Mouse (Mus musculus): ENCODE results near the gene Gm20708. TPM values are rescaled to one million over a fixed set of nuclear protein-coding genes. Genes with fewer than 3 reads are reported as not detected.
A peak's percentile ranks its signal among the peaks of the same experiment; 100 is the strongest.

Gene Gm20708
- polyA plus RNA-seq, 1 experiment from 2014 or later: 0.18 TPM

DNA sequence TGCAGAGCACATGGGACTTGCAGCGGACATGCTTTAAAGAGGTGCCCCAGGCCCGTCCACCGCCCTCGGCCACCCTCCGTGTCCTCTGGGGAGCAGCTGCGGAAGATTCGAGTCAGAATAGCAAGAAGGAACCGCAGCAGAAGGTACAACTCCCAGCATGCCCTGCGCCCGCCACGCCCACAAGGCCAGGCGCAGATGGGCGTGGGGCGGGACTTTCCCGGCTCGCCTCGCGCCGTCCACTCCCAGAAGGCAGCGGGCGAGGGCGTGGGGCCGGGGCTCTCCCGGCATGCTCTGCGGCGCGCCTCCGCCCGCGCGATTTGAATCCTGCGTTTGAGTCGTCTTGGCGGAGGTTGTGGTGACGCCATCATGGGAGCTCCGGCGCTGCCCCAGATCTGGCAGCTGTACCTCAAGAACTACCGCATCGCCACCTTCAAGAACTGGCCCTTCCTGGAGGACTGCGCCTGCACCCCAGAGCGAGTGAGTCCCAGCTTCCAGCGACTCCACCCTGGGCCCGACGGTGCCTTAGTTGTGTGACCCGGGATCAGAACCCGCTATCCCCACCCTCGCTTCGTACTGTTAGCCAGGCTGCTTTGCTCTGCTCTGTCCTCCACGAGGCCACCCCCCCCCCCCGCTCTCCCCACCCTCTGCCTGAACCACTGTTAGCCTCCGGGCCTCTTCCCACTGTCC is 39.7 kb downstream of the Gm20708 start, which contains the start of gene Birc5:
TSS of gene Birc5 (plus strand) at position 267 of the 687 bp plus-strand sequence.
- Histone ChIP-seq H3K4me1 (replicated peaks; ENCODE audit: control insufficient read depth, insufficient read depth) (peaks cover 9% of the 10 kb centered on the region; the same call in 1 of the 2 replicates), H3K27me3 (ENCODE audit: control insufficient read depth, insufficient read depth, low read length) (no peaks in the 10 kb centered on the region), H3K27ac (replicated peaks) (peak within 1 kb of the TSS; percentile 96), H3K36me3 (ENCODE audit: control insufficient read depth, insufficient read depth, low read length) (no peaks in the 10 kb centered on the region), H3K4me2 (replicated peaks; ENCODE audit: low read depth) (peak within 1 kb of the TSS; percentile 89), H3K9ac (ENCODE audit: low read length) (peak within 1 kb of the TSS; percentile 80), H3K4me3 (ENCODE audit: low read depth, low read length) (peak within 1 kb of the TSS; percentile 61), H3K9me3 (ENCODE audit: control insufficient read depth, low read length) (no peaks in the 10 kb centered on the region)
- ATAC-seq (ENCODE audit: low FRiP score, low TSS enrichment) (peak; percentile 93), DNase-seq (ENCODE audit: low spot score) (peak; percentile 98)
- WGBS: 0% methylated on average over 51 of the region's 51 CpGs
- TF ChIP-seq CTCF (IDR thresholded peaks at IDR 0.05; ENCODE audit: low read depth): no peak; the same call in 1 of the 2 replicates
- TF ChIP-seq EP300 (optimal IDR thresholded peaks at IDR 0.05): no peak

GRCm38 (mm10) chr11:117852875-117853274 is 43.4 kb downstream of the Gm20708 start:
- H3K27ac ChIP-seq (replicated peaks): no peak overlapping the region
- peaks cover 9% of the 10 kb centered on the region; the same call in 1 of the 2 replicates for H3K4me1 ChIP-seq (replicated peaks; ENCODE audit: control insufficient read depth, insufficient read depth)
- DNase-seq (ENCODE audit: low spot score) (no peak), ATAC-seq (ENCODE audit: low FRiP score, low TSS enrichment) (no peak)
- H3K9ac ChIP-seq (ENCODE audit: low read length): no peak overlapping the region
- 75% methylated on average over 3 of the region's 3 CpGs for WGBS
- no peaks in the 10 kb centered on the region for H3K9me3 ChIP-seq (ENCODE audit: control insufficient read depth, low read length)
- H3K4me3 ChIP-seq (ENCODE audit: low read depth, low read length): no peak overlapping the region
- no peak overlapping the region for H3K4me2 ChIP-seq (replicated peaks; ENCODE audit: low read depth)
- no peaks in the 10 kb centered on the region for H3K27me3 ChIP-seq (ENCODE audit: control insufficient read depth, insufficient read depth, low read length)
- TF ChIP-seq CTCF (IDR thresholded peaks at IDR 0.05; ENCODE audit: low read depth) (no peak), EP300 (optimal IDR thresholded peaks at IDR 0.05) (no peak)
- no peaks in the 10 kb centered on the region; the same call in 1 of the 2 replicates for H3K36me3 ChIP-seq (ENCODE audit: control insufficient read depth, insufficient read depth, low read length)

DNA sequence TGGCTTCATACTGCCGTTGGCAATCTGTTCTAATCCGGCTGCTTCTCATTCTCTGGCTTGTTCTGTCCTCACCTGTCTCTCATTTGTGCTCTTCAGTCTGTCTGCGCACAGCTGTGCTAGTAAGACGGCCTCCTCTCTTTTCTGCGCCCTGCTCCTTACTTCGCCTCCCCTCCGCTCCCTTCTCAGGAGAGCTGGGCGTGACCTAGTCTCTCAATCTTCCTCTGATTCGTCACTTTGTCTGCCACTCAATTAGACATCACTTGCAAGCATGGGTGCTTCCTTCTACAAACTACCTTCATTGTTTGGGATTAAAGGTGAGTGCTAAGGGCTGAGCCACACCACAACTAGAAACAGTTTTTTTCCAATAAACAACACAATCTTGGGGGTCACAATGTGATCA is 44.8 kb downstream of the Gm20708 start:
- no peak overlapping the region for H3K4me2 ChIP-seq (replicated peaks; ENCODE audit: low read depth)
- 93% methylated on average over 9 of the region's 9 CpGs for WGBS
- H3K4me1 ChIP-seq (replicated peaks; ENCODE audit: control insufficient read depth, insufficient read depth): peaks cover 3% of the 10 kb centered on the region; the same call in 1 of the 2 replicates
- no peaks in the 10 kb centered on the region for H3K27me3 ChIP-seq (ENCODE audit: control insufficient read depth, insufficient read depth, low read length)
- H3K36me3 ChIP-seq (ENCODE audit: control insufficient read depth, insufficient read depth, low read length): no peaks in the 10 kb centered on the region; the same call in 1 of the 2 replicates
- H3K9ac ChIP-seq (ENCODE audit: low read length): no peak overlapping the region
- DNase-seq (ENCODE audit: low spot score) (no peak), ATAC-seq (ENCODE audit: low FRiP score, low TSS enrichment) (no peak)
- no peak overlapping the region for H3K27ac ChIP-seq (replicated peaks)
- H3K4me3 ChIP-seq (ENCODE audit: low read depth, low read length): no peak overlapping the region
- TF ChIP-seq CTCF (IDR thresholded peaks at IDR 0.05; ENCODE audit: low read depth): no peak
- no peak for TF ChIP-seq EP300 (optimal IDR thresholded peaks at IDR 0.05)
- no peaks in the 10 kb centered on the region for H3K9me3 ChIP-seq (ENCODE audit: control insufficient read depth, low read length)

DNA sequence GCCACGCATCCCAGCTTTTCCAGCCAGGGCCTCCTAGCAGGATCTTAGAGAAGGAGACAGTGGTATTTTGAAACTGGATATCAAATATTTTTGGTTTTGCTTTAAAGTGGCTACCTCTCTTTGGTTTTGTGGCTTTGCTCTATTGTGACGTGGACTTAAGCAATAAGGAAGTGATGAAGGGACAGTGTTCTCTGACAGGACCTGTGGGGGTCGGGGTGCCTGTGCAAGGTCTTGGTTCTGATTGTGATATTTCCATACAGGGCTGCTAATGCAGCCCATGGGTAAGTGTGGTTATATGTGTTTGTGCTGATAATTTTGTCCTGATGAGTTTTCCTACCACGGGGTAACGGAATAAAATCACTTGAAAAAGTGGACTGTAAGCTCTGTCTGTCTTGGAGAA is 45.9 kb downstream of the Gm20708 start:
- Histone ChIP-seq H3K36me3 (ENCODE audit: control insufficient read depth, insufficient read depth, low read length) (no peaks in the 10 kb centered on the region; the same call in 1 of the 2 replicates), H3K9me3 (ENCODE audit: control insufficient read depth, low read length) (no peaks in the 10 kb centered on the region), H3K4me2 (replicated peaks; ENCODE audit: low read depth) (no peak overlapping the region), H3K27me3 (ENCODE audit: control insufficient read depth, insufficient read depth, low read length) (no peaks in the 10 kb centered on the region), H3K4me3 (ENCODE audit: low read depth, low read length) (no peak overlapping the region), H3K9ac (ENCODE audit: low read length) (no peak overlapping the region), H3K4me1 (replicated peaks; ENCODE audit: control insufficient read depth, insufficient read depth) (peaks cover 1% of the 10 kb centered on the region; the same call in 1 of the 2 replicates), H3K27ac (replicated peaks) (no peak overlapping the region)
- DNase-seq (ENCODE audit: low spot score) (no peak), ATAC-seq (ENCODE audit: low FRiP score, low TSS enrichment) (no peak)
- WGBS: 98% methylated on average over 5 of the region's 5 CpGs
- no peak for TF ChIP-seq EP300 (optimal IDR thresholded peaks at IDR 0.05)
- no peak for TF ChIP-seq CTCF (IDR thresholded peaks at IDR 0.05; ENCODE audit: low read depth)

DNA sequence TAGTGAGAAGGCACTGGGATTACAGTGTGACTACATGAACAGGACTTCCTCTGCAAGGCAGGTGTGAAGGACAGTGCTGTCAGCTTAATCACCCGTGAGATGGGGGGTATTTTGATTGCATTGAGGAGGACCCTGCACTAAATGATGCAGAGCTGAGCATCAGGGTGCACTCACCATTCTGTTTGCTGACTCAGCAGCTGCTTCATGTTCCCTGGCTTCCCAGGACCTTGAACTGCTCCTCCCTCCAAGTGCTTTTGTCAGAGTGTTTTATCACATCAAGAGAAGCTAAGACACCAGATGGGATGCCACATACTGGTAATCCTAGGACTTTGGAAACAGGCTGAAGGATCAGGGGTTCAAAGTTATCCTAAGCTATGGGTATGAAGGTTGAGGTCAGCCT is 46.5 kb downstream of the Gm20708 start:
- H3K9me3 ChIP-seq (ENCODE audit: control insufficient read depth, low read length): no peaks in the 10 kb centered on the region
- no peak overlapping the region for H3K27ac ChIP-seq (replicated peaks)
- H3K4me2 ChIP-seq (replicated peaks; ENCODE audit: low read depth): no peak overlapping the region
- no peak for ATAC-seq (ENCODE audit: low FRiP score, low TSS enrichment)
- no peaks in the 10 kb centered on the region; the same call in 1 of the 2 replicates for H3K36me3 ChIP-seq (ENCODE audit: control insufficient read depth, insufficient read depth, low read length)
- no peak overlapping the region for H3K9ac ChIP-seq (ENCODE audit: low read length)
- peaks cover under 1% of the 10 kb centered on the region; the same call in 1 of the 2 replicates for H3K27me3 ChIP-seq (ENCODE audit: control insufficient read depth, insufficient read depth, low read length)
- no peak for DNase-seq (ENCODE audit: low spot score)
- 92% methylated on average over 1 of the region's 1 CpGs for WGBS
- H3K4me3 ChIP-seq (ENCODE audit: low read depth, low read length): no peak overlapping the region
- no peaks in the 10 kb centered on the region for H3K4me1 ChIP-seq (replicated peaks; ENCODE audit: control insufficient read depth, insufficient read depth)
- TF ChIP-seq EP300 (optimal IDR thresholded peaks at IDR 0.05) (no peak), CTCF (IDR thresholded peaks at IDR 0.05; ENCODE audit: low read depth) (no peak)

GRCm38 (mm10) chr11:117857462-117857861 is 48.0 kb downstream of the Gm20708 start:
- Histone ChIP-seq H3K36me3 (ENCODE audit: control insufficient read depth, insufficient read depth, low read length) (no peaks in the 10 kb centered on the region; the same call in 1 of the 2 replicates), H3K4me1 (replicated peaks; ENCODE audit: control insufficient read depth, insufficient read depth) (no peaks in the 10 kb centered on the region), H3K27me3 (ENCODE audit: control insufficient read depth, insufficient read depth, low read length) (peaks cover 3% of the 10 kb centered on the region; the same call in 1 of the 2 replicates), H3K9ac (ENCODE audit: low read length) (no peak overlapping the region), H3K4me2 (replicated peaks; ENCODE audit: low read depth) (no peak overlapping the region), H3K27ac (replicated peaks) (no peak overlapping the region), H3K4me3 (ENCODE audit: low read depth, low read length) (no peak overlapping the region), H3K9me3 (ENCODE audit: control insufficient read depth, low read length) (no peaks in the 10 kb centered on the region)
- no peak for DNase-seq (ENCODE audit: low spot score)
- 93% methylated on average over 10 of the region's 10 CpGs for WGBS
- TF ChIP-seq CTCF (IDR thresholded peaks at IDR 0.05; ENCODE audit: low read depth) (no peak), EP300 (optimal IDR thresholded peaks at IDR 0.05) (no peak)
- no peak for ATAC-seq (ENCODE audit: low FRiP score, low TSS enrichment)

Measured in stomach, postnatal 0 days (tissue).